Mouse (Mus musculus): Measurements from ENCODE around the gene Nfam1. TPM values are rescaled to one million over a fixed set of nuclear protein-coding genes. Genes with fewer than 3 reads are reported as not detected.

The Nfam1 gene
- polyA plus RNA-seq, 1 experiment from 2014 or later: 3.4 TPM

- H3K9me3 ChIP-seq (ENCODE audit: control insufficient read depth, low read length): no peaks in the 10 kb centered on the region
- no peak overlapping the region for H3K27ac ChIP-seq (ENCODE audit: low read depth, low read length)
- peaks cover 37% of the 10 kb centered on the region for H3K4me1 ChIP-seq (ENCODE audit: control insufficient read depth, insufficient read depth, low read length)
- H3K4me3 ChIP-seq (ENCODE audit: low read length): no peak overlapping the region
- H3K36me3 ChIP-seq (ENCODE audit: control insufficient read depth, insufficient read depth, low read length): no peaks in the 10 kb centered on the region
- no peak overlapping the region for H3K9ac ChIP-seq (ENCODE audit: low read depth, low read length)
- H3K4me2 ChIP-seq (replicated peaks; ENCODE audit: low read depth, low read length): no peak overlapping the region
- WGBS: 100% methylated on average over 1 of the region's 1 CpGs
- H3K27me3 ChIP-seq (ENCODE audit: control insufficient read depth, insufficient read depth, low read length): no peaks in the 10 kb centered on the region
- ATAC-seq (ENCODE audit: low FRiP score, low TSS enrichment): no peak
Observed at GRCm38 (mm10) chr15:82979531-82979930, 53.6 kb downstream of the Nfam1 start.

DNA sequence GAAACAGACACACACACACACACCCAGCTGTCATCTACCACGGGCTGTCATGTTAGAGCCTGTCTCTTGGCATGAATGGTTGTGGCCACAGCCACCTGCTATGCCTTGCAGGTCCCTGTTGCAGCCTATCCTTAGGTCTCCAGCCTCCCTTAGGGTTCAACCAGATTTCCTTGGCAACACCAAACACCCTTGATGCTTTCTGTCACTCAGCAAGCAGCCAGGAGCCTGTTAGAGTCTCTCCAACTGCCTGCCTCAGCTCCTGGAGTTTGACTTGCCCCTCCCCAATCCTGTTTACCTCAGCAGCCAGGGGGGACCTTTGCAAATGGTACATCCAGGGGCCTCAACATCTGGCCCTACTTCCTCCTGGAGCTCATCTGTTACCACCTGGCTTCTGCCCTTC lies 58.6 kb downstream of the Nfam1 start:
- Histone ChIP-seq H3K4me2 (replicated peaks; ENCODE audit: low read depth, low read length) (no peak overlapping the region), H3K4me3 (ENCODE audit: low read length) (no peak overlapping the region), H3K4me1 (ENCODE audit: control insufficient read depth, insufficient read depth, low read length) (peaks cover 6% of the 10 kb centered on the region), H3K27ac (ENCODE audit: low read depth, low read length) (no peak overlapping the region), H3K27me3 (ENCODE audit: control insufficient read depth, insufficient read depth, low read length) (no peaks in the 10 kb centered on the region), H3K9ac (ENCODE audit: low read depth, low read length) (no peak overlapping the region), H3K36me3 (ENCODE audit: control insufficient read depth, insufficient read depth, low read length) (no peaks in the 10 kb centered on the region), H3K9me3 (ENCODE audit: control insufficient read depth, low read length) (no peaks in the 10 kb centered on the region)
- ATAC-seq (ENCODE audit: low FRiP score, low TSS enrichment): no peak
- 67% methylated on average over 1 of the region's 1 CpGs for WGBS

GRCm38 (mm10) chr15:82969206-82969721 lies 63.8 kb downstream of the Nfam1 start:
- Histone ChIP-seq H3K4me1 (ENCODE audit: control insufficient read depth, insufficient read depth, low read length) (peaks cover 29% of the 10 kb centered on the region), H3K36me3 (ENCODE audit: control insufficient read depth, insufficient read depth, low read length) (no peaks in the 10 kb centered on the region), H3K27ac (ENCODE audit: low read depth, low read length) (peak overlapping the region; percentile 76; the same call in 1 of the 2 replicates), H3K4me2 (replicated peaks; ENCODE audit: low read depth, low read length) (0 out of 2 replicates have a peak overlapping the region, but pooled peaks have one; percentile 43), H3K27me3 (ENCODE audit: control insufficient read depth, insufficient read depth, low read length) (no peaks in the 10 kb centered on the region), H3K9me3 (ENCODE audit: control insufficient read depth, low read length) (no peaks in the 10 kb centered on the region), H3K4me3 (ENCODE audit: low read length) (0 out of 2 replicates have a peak overlapping the region, but pooled peaks have one; percentile 6), H3K9ac (ENCODE audit: low read depth, low read length) (0 out of 2 replicates have a peak overlapping the region, but pooled peaks have one; percentile 12)
- ATAC-seq (ENCODE audit: low FRiP score, low TSS enrichment): peak; percentile 70
- WGBS: 8% methylated on average over 6 of the region's 6 CpGs

DNA sequence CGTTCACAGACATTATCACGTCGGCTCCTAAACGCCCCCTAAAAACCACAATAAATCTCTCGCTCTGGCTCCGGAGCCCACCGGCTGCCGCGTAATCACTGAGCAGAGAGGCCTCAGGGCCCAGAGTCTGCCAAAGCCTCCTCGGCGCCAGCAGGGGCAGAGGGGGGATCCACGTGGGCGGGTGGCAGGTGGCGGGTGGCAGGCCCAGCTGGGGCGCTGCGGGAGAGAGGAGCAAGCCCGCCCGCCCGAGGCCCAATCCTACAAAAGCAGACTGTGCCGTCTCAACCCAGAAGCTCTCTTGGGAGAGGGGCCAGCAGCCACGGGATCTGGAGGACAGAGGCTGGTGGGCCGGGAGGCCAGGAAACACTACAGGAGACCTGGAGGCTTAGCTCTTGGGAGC lies 64.7 kb downstream of the Nfam1 start:
- Histone ChIP-seq H3K27ac (ENCODE audit: low read depth, low read length) (peak overlapping the region; percentile 76), H3K36me3 (ENCODE audit: control insufficient read depth, insufficient read depth, low read length) (no peaks in the 10 kb centered on the region), H3K4me1 (ENCODE audit: control insufficient read depth, insufficient read depth, low read length) (peaks cover 29% of the 10 kb centered on the region), H3K4me3 (ENCODE audit: low read length) (peak overlapping the region; percentile 13; the same call in 1 of the 2 replicates), H3K9ac (ENCODE audit: low read depth, low read length) (peak overlapping the region; percentile 25), H3K9me3 (ENCODE audit: control insufficient read depth, low read length) (no peaks in the 10 kb centered on the region), H3K27me3 (ENCODE audit: control insufficient read depth, insufficient read depth, low read length) (no peaks in the 10 kb centered on the region), H3K4me2 (replicated peaks; ENCODE audit: low read depth, low read length) (peak overlapping the region; percentile 43)
- ATAC-seq (ENCODE audit: low FRiP score, low TSS enrichment): peak; percentile 56
- 1% methylated on average over 22 of the region's 22 CpGs for WGBS

- Histone ChIP-seq H3K4me2 (replicated peaks; ENCODE audit: low read depth, low read length) (peak overlapping the region; percentile 43), H3K36me3 (ENCODE audit: control insufficient read depth, insufficient read depth, low read length) (no peaks in the 10 kb centered on the region), H3K4me3 (ENCODE audit: low read length) (peak overlapping the region; percentile 13; the same call in 1 of the 2 replicates), H3K9me3 (ENCODE audit: control insufficient read depth, low read length) (no peaks in the 10 kb centered on the region), H3K9ac (ENCODE audit: low read depth, low read length) (peak overlapping the region; percentile 25; the same call in 1 of the 2 replicates), H3K27ac (ENCODE audit: low read depth, low read length) (peak overlapping the region; percentile 76), H3K4me1 (ENCODE audit: control insufficient read depth, insufficient read depth, low read length) (peaks cover 31% of the 10 kb centered on the region), H3K27me3 (ENCODE audit: control insufficient read depth, insufficient read depth, low read length) (no peaks in the 10 kb centered on the region)
- 4% methylated on average over 6 of the region's 6 CpGs for WGBS
- peak; percentile 58 for ATAC-seq (ENCODE audit: low FRiP score, low TSS enrichment)
Observed at GRCm38 (mm10) chr15:82967947-82968346, 65.2 kb downstream of the Nfam1 start.

- Histone ChIP-seq H3K27ac (ENCODE audit: low read depth, low read length) (no peak overlapping the region; the same call in 1 of the 2 replicates), H3K9ac (ENCODE audit: low read depth, low read length) (no peak overlapping the region), H3K9me3 (ENCODE audit: control insufficient read depth, low read length) (no peaks in the 10 kb centered on the region), H3K4me2 (replicated peaks; ENCODE audit: low read depth, low read length) (peak overlapping the region; percentile 71; the same call in 1 of the 2 replicates), H3K4me1 (ENCODE audit: control insufficient read depth, insufficient read depth, low read length) (peaks cover 53% of the 10 kb centered on the region), H3K27me3 (ENCODE audit: control insufficient read depth, insufficient read depth, low read length) (peaks cover 19% of the 10 kb centered on the region), H3K4me3 (ENCODE audit: low read length) (peak overlapping the region; percentile 53; the same call in 1 of the 2 replicates), H3K36me3 (ENCODE audit: control insufficient read depth, insufficient read depth, low read length) (no peaks in the 10 kb centered on the region)
- 73% methylated on average over 14 of the region's 14 CpGs for WGBS
- no peak for ATAC-seq (ENCODE audit: low FRiP score, low TSS enrichment)
Observed at GRCm38 (mm10) chr15:82964266-82964825, 68.8 kb downstream of the Nfam1 start.

DNA sequence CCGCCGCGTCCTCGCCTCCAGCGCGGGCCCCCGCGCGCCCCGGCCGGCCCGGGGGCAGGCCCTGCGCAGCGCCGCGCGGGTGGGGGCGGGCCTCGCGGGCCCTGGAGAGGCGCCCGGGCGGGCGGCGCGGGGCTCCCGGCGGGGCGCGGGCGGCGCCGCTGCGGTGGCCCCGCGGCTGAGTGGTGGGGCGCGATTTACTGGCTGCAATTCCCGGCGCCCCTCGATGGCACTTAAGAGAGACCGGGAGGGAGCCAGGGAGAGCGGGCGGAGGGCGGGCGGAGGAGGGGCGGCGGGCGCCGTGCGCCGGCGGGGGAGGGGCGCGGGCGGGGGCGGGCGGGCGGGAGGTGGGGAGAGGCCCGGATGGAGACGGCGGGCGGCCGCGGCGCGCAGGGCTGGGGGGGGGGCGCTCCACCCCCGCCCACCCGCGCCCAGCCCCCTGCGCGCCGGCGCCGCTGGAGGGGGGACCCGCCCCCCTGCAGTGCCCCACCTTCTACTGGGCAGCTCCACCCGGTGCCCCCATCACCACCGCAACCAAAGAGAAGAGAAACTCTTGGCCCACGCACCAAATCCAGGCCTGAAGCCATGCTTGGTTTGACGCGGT lies 69.5 kb downstream of the Nfam1 start:
- no peak overlapping the region; the same call in 1 of the 2 replicates for H3K27ac ChIP-seq (ENCODE audit: low read depth, low read length)
- ATAC-seq (ENCODE audit: low FRiP score, low TSS enrichment): no peak
- peak overlapping the region; percentile 71 for H3K4me2 ChIP-seq (replicated peaks; ENCODE audit: low read depth, low read length)
- H3K9ac ChIP-seq (ENCODE audit: low read depth, low read length): peak overlapping the region; percentile 65
- H3K27me3 ChIP-seq (ENCODE audit: control insufficient read depth, insufficient read depth, low read length): peaks cover 20% of the 10 kb centered on the region
- peak overlapping the region; percentile 53 for H3K4me3 ChIP-seq (ENCODE audit: low read length)
- H3K36me3 ChIP-seq (ENCODE audit: control insufficient read depth, insufficient read depth, low read length): no peaks in the 10 kb centered on the region
- H3K9me3 ChIP-seq (ENCODE audit: control insufficient read depth, low read length): no peaks in the 10 kb centered on the region
- H3K4me1 ChIP-seq (ENCODE audit: control insufficient read depth, insufficient read depth, low read length): peaks cover 53% of the 10 kb centered on the region
- WGBS: 3% methylated on average over 11 of the region's 82 CpGs

DNA sequence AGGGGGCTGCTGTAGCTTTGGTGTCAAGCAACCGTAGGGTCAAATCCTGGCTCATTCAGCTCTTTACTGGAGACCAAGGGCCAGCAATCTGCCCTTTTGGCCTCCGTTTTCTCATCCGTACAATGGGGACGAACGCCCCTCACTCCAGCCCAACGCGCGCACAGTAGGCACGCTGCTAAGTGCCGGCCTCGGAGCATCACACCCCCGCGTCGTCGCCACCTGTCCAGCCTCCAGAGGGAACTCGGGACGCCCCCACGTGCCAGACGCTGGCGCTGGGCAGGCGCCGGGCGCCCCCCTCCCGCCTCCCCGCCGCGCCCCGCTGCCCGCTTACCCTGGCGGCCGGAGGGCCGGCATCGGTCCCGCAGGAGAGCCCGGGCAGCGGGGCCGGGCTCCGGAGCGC lies 70.0 kb downstream of the Nfam1 start:
- H3K4me1 ChIP-seq (ENCODE audit: control insufficient read depth, insufficient read depth, low read length): peaks cover 53% of the 10 kb centered on the region
- WGBS: 3% methylated on average over 19 of the region's 39 CpGs

DNA sequence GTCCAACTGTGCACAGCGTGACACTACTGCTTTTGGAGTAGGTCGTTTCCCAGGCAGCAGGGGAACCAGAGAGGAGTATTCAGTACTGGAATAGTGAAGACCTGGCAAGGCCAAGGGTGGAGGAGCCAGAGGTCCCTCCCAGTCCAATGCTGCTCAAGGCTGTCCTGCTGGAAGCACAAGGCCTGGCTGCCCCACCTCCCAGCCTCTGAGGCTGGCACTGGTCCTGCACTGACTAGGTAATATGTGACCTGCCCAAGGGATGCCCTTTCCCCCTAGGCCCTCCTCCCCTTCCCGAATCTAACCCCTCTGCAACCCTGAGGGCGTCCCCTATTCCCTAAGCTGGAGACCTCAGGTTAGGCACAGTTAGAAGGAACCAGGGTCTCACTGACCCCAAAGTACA lies 70.6 kb downstream of the Nfam1 start:
- Histone ChIP-seq H3K4me1 (ENCODE audit: control insufficient read depth, insufficient read depth, low read length) (peaks cover 52% of the 10 kb centered on the region), H3K4me3 (ENCODE audit: low read length) (peak overlapping the region; percentile 53), H3K27me3 (ENCODE audit: control insufficient read depth, insufficient read depth, low read length) (peaks cover 26% of the 10 kb centered on the region), H3K36me3 (ENCODE audit: control insufficient read depth, insufficient read depth, low read length) (no peaks in the 10 kb centered on the region), H3K9ac (ENCODE audit: low read depth, low read length) (peak overlapping the region; percentile 65; the same call in 1 of the 2 replicates), H3K27ac (ENCODE audit: low read depth, low read length) (peak overlapping the region; percentile 24; the same call in 1 of the 2 replicates), H3K9me3 (ENCODE audit: control insufficient read depth, low read length) (no peaks in the 10 kb centered on the region), H3K4me2 (replicated peaks; ENCODE audit: low read depth, low read length) (peak overlapping the region; percentile 71)
- 40% methylated on average over 4 of the region's 4 CpGs for WGBS
- ATAC-seq (ENCODE audit: low FRiP score, low TSS enrichment): no peak

More for the DNA sequence above, 70.0 kb downstream of the Nfam1 start:
- peak overlapping the region; percentile 65 for H3K9ac ChIP-seq (ENCODE audit: low read depth, low read length)
- H3K4me2 ChIP-seq (replicated peaks; ENCODE audit: low read depth, low read length): peak overlapping the region; percentile 71
- ATAC-seq (ENCODE audit: low FRiP score, low TSS enrichment): no peak
- H3K27me3 ChIP-seq (ENCODE audit: control insufficient read depth, insufficient read depth, low read length): peaks cover 23% of the 10 kb centered on the region
- H3K4me3 ChIP-seq (ENCODE audit: low read length): peak overlapping the region; percentile 53
- no peaks in the 10 kb centered on the region for H3K9me3 ChIP-seq (ENCODE audit: control insufficient read depth, low read length)
- no peak overlapping the region for H3K27ac ChIP-seq (ENCODE audit: low read depth, low read length)
- no peaks in the 10 kb centered on the region for H3K36me3 ChIP-seq (ENCODE audit: control insufficient read depth, insufficient read depth, low read length)
